In genomic region chr6:6260917-6261316, GRCm38 (mm10) we compare ENCODE assay signal across 23 mouse cellular contexts. TPM values are rescaled to one million over a fixed set of nuclear protein-coding genes. Genes with fewer than 3 reads are reported as not detected.
A peak's percentile ranks its signal among the peaks of the same experiment; 100 is the strongest.
DNase-seq lines count a peak whose midpoint lies in the region; ATAC-seq and TF ChIP-seq lines count a peak whose summit lies in the region.
"Had no signal": no experiment of that assay in that cellular context is flagged by ENCODE, and none has a peak within 500 bp of the region (broad histone marks: within the 10 kb centered on the region; RNA-seq: fewer than 3 reads in every experiment).

No protein-coding gene starts in this region.

- no peak for TF ChIP-seq EP300 in lung, postnatal 0 days (IDR thresholded peaks at IDR 0.05)

- 0 out of 2 replicates have a peak, but pooled peaks have one; percentile 29 for ATAC-seq in embryonic facial prominence, embryonic 15.5 days (ENCODE audit: insufficient number of reproducible peaks, low FRiP score, low TSS enrichment, low read depth)
- peak; percentile 65 for ATAC-seq in limb, embryonic 14.5 days (ENCODE audit: low FRiP score, low read depth)
- no peak for ATAC-seq in lung, postnatal 0 days
- ATAC-seq in forebrain, embryonic 11.5 days (replicated peaks; ENCODE audit: low FRiP score): no peak
- ATAC-seq: CD4-positive, CD25-positive, alpha-beta regulatory T cell, adult 4 months; forebrain, embryonic 16.5 days; inflammation-experienced regulatory T-cells, adult 6 months; liver, embryonic 12.5 days; midbrain, embryonic 13.5 days had no signal

- no peaks in the 10 kb centered on the region for H3K27me3 ChIP-seq in embryonic facial prominence, embryonic 15.5 days
- no peaks in the 10 kb centered on the region for H3K27me3 ChIP-seq in limb, embryonic 14.5 days (ENCODE audit: control insufficient read depth, insufficient read depth, low read length)
- no peaks in the 10 kb centered on the region for H3K27me3 ChIP-seq in lung, postnatal 0 days (replicated peaks; ENCODE audit: insufficient read depth, low read length)
- no peaks in the 10 kb centered on the region for H3K27me3 ChIP-seq in forebrain, embryonic 11.5 days (ENCODE audit: control insufficient read depth, insufficient read depth, low read length)
- H3K27me3 ChIP-seq: liver, embryonic 12.5 days; midbrain, embryonic 13.5 days had no signal

- H3K9ac ChIP-seq in embryonic facial prominence, embryonic 15.5 days: no peak overlapping the region
- peak overlapping the region; percentile 12; the same call in 1 of the 2 replicates for H3K9ac ChIP-seq in limb, embryonic 14.5 days (ENCODE audit: low read depth, low read length, severe bottlenecking)
- no peak overlapping the region for H3K9ac ChIP-seq in lung, postnatal 0 days (replicated peaks; ENCODE audit: low read depth)
- no peak overlapping the region for H3K9ac ChIP-seq in forebrain, embryonic 11.5 days (ENCODE audit: low read length)
- H3K9ac ChIP-seq: hindbrain, embryonic 14.5 days; liver, embryonic 12.5 days; midbrain, embryonic 13.5 days had no signal

- H3K4me1 ChIP-seq in embryonic facial prominence, embryonic 15.5 days: no peaks in the 10 kb centered on the region; the same call in 1 of the 2 replicates
- peaks cover 9% of the 10 kb centered on the region for H3K4me1 ChIP-seq in limb, embryonic 14.5 days (ENCODE audit: control insufficient read depth, insufficient read depth, low read length)
- no peaks in the 10 kb centered on the region for H3K4me1 ChIP-seq in lung, postnatal 0 days (ENCODE audit: insufficient read depth, low read depth, low read length)
- H3K4me1 ChIP-seq in forebrain, embryonic 11.5 days (replicated peaks; ENCODE audit: control insufficient read depth, insufficient read depth, low read length): no peaks in the 10 kb centered on the region
- H3K4me1 ChIP-seq: liver, embryonic 12.5 days; midbrain, embryonic 13.5 days had no signal

- no peak overlapping the region for H3K27ac ChIP-seq in embryonic facial prominence, embryonic 15.5 days (replicated peaks)
- peak overlapping the region; percentile 52; the same call in 1 of the 2 replicates for H3K27ac ChIP-seq in limb, embryonic 14.5 days (replicated peaks; ENCODE audit: low read depth, low read length)
- H3K27ac ChIP-seq in lung, postnatal 0 days (ENCODE audit: low read length): no peak overlapping the region
- H3K27ac ChIP-seq in layer of hippocampus, adult 2 months: no peak overlapping the region
- H3K27ac ChIP-seq in forebrain, embryonic 11.5 days (ENCODE audit: low read depth, low read length): no peak overlapping the region
- H3K27ac ChIP-seq: hindbrain, embryonic 14.5 days; liver, embryonic 12.5 days; midbrain, embryonic 13.5 days; stomach, postnatal 0 days had no signal

- no peak overlapping the region for H3K4me3 ChIP-seq in embryonic facial prominence, embryonic 15.5 days (replicated peaks)
- H3K4me3 ChIP-seq in limb, embryonic 14.5 days (replicated peaks; ENCODE audit: low read length): no peak overlapping the region
- H3K4me3 ChIP-seq in lung, postnatal 0 days (ENCODE audit: low read depth, low read length): no peak overlapping the region
- H3K4me3 ChIP-seq in layer of hippocampus, adult 2 months: no peak overlapping the region
- H3K4me3 ChIP-seq in forebrain, embryonic 11.5 days (ENCODE audit: low read depth, low read length): no peak overlapping the region
- H3K4me3 ChIP-seq: liver, embryonic 12.5 days; midbrain, embryonic 13.5 days had no signal

- H3K36me3 ChIP-seq in embryonic facial prominence, embryonic 15.5 days: no peaks in the 10 kb centered on the region
- no peaks in the 10 kb centered on the region for H3K36me3 ChIP-seq in limb, embryonic 14.5 days (ENCODE audit: control insufficient read depth, insufficient read depth, low read length)
- no peaks in the 10 kb centered on the region for H3K36me3 ChIP-seq in lung, postnatal 0 days (ENCODE audit: insufficient read depth, low read length)
- H3K36me3 ChIP-seq in forebrain, embryonic 11.5 days (ENCODE audit: control insufficient read depth, insufficient read depth, low read length): no peaks in the 10 kb centered on the region
- H3K36me3 ChIP-seq: liver, embryonic 12.5 days; midbrain, embryonic 13.5 days had no signal

- H3K9me3 ChIP-seq in embryonic facial prominence, embryonic 15.5 days (replicated peaks): no peaks in the 10 kb centered on the region
- H3K9me3 ChIP-seq in limb, embryonic 14.5 days (ENCODE audit: control insufficient read depth, low read length): no peaks in the 10 kb centered on the region
- H3K9me3 ChIP-seq in lung, postnatal 0 days (ENCODE audit: low read length): no peaks in the 10 kb centered on the region
- no peaks in the 10 kb centered on the region for H3K9me3 ChIP-seq in forebrain, embryonic 11.5 days (ENCODE audit: control insufficient read depth, low read length)
- H3K9me3 ChIP-seq: liver, embryonic 12.5 days; midbrain, embryonic 13.5 days had no signal

- peak; percentile 7 to 13 for DNase-seq in cerebellum, postnatal 10 days
- DNase-seq in cerebellum, postnatal 36 days: no peak
- peak; percentile 9 for DNase-seq in NIH3T3 (ENCODE audit: low read depth)
- DNase-seq in limb, embryonic 14.5 days (ENCODE audit: low spot score): peak; percentile 40
- DNase-seq in lung, postnatal 0 days (ENCODE audit: low spot score): no peak
- DNase-seq in layer of hippocampus, adult 2 months (ENCODE audit: low spot score in 2 of 2): no peak
- no peak for DNase-seq in forebrain, embryonic 11.5 days (ENCODE audit: low spot score)
- DNase-seq: adrenal gland, postnatal 25 days; cerebellum, adult 9-11 months; gastrocnemius, postnatal 36 days; heart, postnatal 4 days; kidney, adult 9 months; kidney, postnatal 36 days; lung, adult 18-20 months; thymus, adult 2 months had no signal

- TF ChIP-seq POLR2A in limb, embryonic 14.5 days (IDR thresholded peaks at IDR 0.05; ENCODE audit: borderline replicate concordance, extremely low read depth, insufficient read depth, insufficient read length): no peak

- no peak for TF ChIP-seq CTCF in lung, postnatal 0 days (IDR thresholded peaks at IDR 0.05)
- TF ChIP-seq CTCF in layer of hippocampus, adult 2 months (conservative IDR thresholded peaks at IDR 0.05): no peak

- 22% methylated on average over 4 of the region's 4 CpGs for WGBS in embryonic facial prominence, embryonic 15.5 days
- whole genome bisulfite sequencing in limb, embryonic 14.5 days: 23% methylated on average over 4 of the region's 4 CpGs
- WGBS in lung, postnatal 0 days: 71% methylated on average over 4 of the region's 4 CpGs
- 66% methylated on average over 4 of the region's 4 CpGs for WGBS in forebrain, embryonic 11.5 days

- no peak overlapping the region for H3K4me2 ChIP-seq in embryonic facial prominence, embryonic 15.5 days (replicated peaks)
- no peak overlapping the region for H3K4me2 ChIP-seq in limb, embryonic 14.5 days (replicated peaks; ENCODE audit: low read depth, low read length, severe bottlenecking)
- no peak overlapping the region for H3K4me2 ChIP-seq in lung, postnatal 0 days (replicated peaks; ENCODE audit: low read depth, low read length)
- H3K4me2 ChIP-seq in forebrain, embryonic 11.5 days (ENCODE audit: low read depth, low read length, severe bottlenecking): no peak overlapping the region
- H3K4me2 ChIP-seq: hindbrain, embryonic 14.5 days; liver, embryonic 12.5 days; midbrain, embryonic 13.5 days had no signal

RNA-seq across cellular contexts. Expression of gene Slc25a13, which starts 43.9 kb away (rescaled TPM):
- polyA plus RNA-seq in embryonic facial prominence, embryonic 15.5 days (2015; fragmentation: Nextera tagmentation; extraction: Ambion mirVana): 16.2 and 17.8 TPM in 2 replicates
- polyA plus RNA-seq in limb, embryonic 14.5 days (2012; rRNA removed): 8.2 and 8.4 TPM in 2 replicates
- 19.1 and 21.4 TPM in 2 replicates for polyA plus RNA-seq in limb, embryonic 14.5 days (2014; fragmentation: Nextera tagmentation; extraction: Ambion mirVana)
- 7.1 and 7.7 TPM in 2 replicates for polyA plus RNA-seq in lung, postnatal 0 days (2015; fragmentation: Nextera tagmentation; extraction: Ambion mirVana)
- total RNA-seq in layer of hippocampus, adult 2 months (2021): 1 to 10 TPM; 3.4 to 3.7 TPM
- 40.8 and 41.1 TPM in 2 replicates for polyA plus RNA-seq in forebrain, embryonic 11.5 days (2014; fragmentation: Nextera tagmentation; extraction: Ambion mirVana)

Comparison
In these comparisons a context has a peak if more than half of its experiments do, and no peak if none do; other contexts are left out.
1. DNase-seq: peak in cerebellum, postnatal 10 days (2 of 2), NIH3T3 (single experiment) and limb, embryonic 14.5 days (single experiment); none in cerebellum, postnatal 36 days (0 of 2), lung, postnatal 0 days (single experiment), layer of hippocampus, adult 2 months (0 of 2) and forebrain, embryonic 11.5 days (single experiment).
2. ATAC-seq: peak in embryonic facial prominence, embryonic 15.5 days (single experiment) and limb, embryonic 14.5 days (single experiment); none in lung, postnatal 0 days (single experiment) and forebrain, embryonic 11.5 days (single experiment).